Mouse (Mus musculus) spleen, adult 2 months (tissue): Measurements from ENCODE around the gene Ldlrad1.
A peak's percentile ranks its signal among the peaks of the same experiment; 100 is the strongest.

Experiments used
- CTCF ChIP-seq: fragments of 200-500 bp; IDR thresholded peaks from 2 replicates; pipeline ENCODE4 v1.5.1; 2011; ENCODE audit warnings: mild to moderate bottlenecking, inconsistent platforms; ENCODE audit not compliant: insufficient read depth, insufficient read length, insufficient replicate concordance; ENCODE audit errors: extremely low read depth
- POLR2A ChIP-seq: fragments of 200-500 bp; IDR thresholded peaks from 2 replicates; pipeline ENCODE4 v1.6.1; 2011; ENCODE audit warnings: low read depth, low read length, inconsistent platforms

DNA sequence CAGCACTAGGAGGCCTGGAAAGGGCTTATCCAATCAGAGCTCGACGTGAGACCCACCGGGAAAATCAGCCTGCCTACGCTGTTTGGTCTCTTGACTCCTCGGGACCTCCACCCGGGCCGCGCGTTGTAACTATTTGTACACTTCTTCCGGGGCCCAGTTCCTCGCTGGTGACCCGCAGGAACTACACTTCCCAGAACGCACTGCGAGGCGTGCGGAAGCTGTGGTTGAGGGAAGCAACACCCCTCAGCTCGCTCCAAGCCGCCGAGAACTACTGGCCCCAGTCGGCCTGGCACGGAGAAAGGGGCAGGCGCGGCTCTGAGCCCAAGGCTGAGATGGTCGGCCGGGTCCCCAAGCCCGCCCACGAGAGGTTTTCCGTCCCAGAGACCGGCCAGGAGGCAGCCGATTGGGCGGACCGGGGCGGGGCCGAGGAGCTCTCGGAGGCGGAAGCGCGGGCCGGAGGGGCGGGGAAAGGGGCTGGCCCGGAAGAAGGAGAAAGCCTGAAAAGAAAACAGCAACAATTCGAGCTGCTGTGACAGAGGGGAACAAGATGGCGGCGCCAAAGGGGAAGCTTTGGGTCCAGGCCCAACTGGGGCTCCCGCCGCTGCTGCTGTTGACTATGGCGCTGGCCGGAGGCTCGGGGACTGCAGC lies 30.7 kb upstream of the Ldlrad1 start, which contains the start of gene Tmem59:
- TF ChIP-seq POLR2A (peak; percentile 64), CTCF (no peak)
